Mouse (Mus musculus) ovary, postnatal 36 days (tissue): Measurements from ENCODE around the gene Focad.
A peak's percentile ranks its signal among the peaks of the same experiment; 100 is the strongest.

ENCODE experiments used
- DNase-seq: peaks from one replicate; pipeline ENCODE4 v3.0.0; 2022; ENCODE audit warnings: low spot score, mixed read lengths

The Focad gene

DNA sequence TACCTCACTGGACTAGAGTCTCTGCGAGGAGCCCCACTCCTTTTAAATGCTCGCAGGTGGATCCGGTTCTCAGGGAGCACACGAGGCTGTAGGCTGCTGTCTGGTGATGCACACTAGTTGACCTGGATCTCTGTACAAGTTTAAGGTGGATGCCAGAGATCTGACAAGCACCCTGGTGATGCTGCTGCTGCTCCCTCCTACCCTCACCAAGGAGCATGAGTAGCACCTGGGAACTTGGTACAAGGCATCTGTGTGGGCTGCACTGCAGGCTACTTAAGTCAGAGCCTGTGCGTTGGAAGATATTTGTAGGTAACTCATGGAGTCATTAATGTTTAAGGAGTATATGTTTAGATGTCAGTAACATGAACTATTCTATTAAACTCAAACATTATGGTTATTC, 62.5 kb downstream of the Focad start:
- no peak for DNase-seq

DNA sequence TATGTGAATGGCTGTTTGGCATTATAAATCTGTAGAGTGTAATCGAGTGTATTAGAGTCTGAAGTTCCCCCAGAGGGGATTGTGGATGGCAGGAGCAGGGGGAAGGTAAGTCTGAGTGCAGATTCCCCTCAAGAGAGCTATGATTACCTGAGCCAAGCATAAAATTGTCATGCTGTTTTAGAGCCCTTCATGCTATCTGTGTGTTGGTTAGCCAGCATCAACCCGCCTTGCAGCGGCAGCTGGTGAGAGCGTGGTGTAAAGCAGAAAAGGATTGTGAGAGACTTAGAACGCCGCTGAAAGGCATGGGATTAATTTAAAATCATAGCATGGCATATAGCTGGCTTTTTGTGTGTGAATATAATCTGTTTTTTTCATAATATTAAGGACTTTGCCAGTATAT, 63.2 kb downstream of the Focad start:
- DNase-seq, result no peak

DNA sequence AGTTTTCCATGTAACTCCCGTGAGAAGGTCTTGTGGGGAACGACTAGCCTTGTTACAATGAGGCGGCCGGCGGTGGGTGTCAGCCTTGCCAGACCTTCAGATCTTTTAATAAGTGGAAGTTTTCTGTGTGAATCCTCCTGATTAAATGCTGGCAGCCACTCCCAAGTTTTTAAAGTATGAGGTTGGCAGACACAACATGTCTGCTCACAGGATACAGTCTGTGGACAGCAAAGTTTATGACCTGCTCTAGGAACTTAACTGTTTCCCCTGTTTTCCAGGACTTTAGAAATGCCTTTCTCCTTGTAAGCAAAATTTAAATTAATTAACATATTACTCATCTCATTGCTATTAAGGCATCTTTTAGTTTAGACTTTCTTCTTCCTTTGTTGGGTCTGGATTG, 64.8 kb downstream of the Focad start:
- DNase-seq, result peak; percentile 13

DNA sequence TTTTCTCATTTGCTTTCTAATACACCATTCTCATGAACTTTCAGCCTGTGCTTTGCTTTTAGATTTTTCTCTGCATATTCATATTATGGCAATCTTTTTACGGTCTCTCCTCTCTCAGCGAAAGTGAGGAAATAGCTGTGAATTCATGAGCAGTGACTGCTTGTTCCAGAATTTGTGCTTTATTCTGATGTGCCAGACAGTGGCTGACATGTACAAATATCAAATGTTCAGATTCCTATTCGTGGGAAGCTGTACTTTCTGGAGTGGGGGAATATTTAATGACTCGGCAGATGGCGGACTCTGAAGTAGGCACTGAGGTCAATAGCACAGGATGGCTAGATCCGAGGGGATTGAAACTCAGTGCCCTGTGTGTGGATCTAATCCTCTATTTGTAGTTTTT, 65.3 kb downstream of the Focad start:
- no peak for DNase-seq

DNA sequence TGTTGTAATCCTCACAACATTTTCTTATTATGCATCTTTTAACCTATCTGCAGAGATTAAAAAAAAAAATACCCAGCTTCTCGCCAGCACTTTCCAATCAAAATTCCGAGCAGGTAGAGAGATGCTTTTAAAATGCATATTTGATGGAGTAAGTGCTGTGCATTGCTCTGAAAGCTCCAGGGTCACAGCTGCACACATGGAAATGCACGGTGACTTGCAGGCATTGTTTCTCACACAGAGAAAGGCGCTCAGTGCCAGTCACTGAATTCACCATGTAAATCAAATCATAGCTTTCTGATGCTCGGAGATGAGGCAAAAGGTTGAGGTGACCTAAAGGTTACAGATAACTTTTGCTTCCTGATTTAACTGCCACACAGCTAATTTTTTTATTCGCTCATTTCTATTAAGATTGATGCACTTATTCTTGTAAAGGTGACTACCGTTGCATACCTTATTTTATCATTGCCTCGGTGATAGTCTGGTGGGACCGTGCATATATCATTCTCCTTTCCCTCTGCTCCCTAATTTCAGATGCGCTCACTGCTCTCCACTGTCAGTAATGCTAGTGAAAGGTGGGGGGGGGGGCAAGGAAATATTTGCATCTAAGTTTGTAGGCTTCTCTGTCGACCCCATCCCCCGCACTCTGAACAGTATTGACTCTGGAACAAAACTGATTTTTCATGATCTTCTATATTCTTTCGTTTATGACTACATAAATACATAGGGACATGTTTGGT, 69.2 kb downstream of the Focad start:
- no peak for DNase-seq

DNA sequence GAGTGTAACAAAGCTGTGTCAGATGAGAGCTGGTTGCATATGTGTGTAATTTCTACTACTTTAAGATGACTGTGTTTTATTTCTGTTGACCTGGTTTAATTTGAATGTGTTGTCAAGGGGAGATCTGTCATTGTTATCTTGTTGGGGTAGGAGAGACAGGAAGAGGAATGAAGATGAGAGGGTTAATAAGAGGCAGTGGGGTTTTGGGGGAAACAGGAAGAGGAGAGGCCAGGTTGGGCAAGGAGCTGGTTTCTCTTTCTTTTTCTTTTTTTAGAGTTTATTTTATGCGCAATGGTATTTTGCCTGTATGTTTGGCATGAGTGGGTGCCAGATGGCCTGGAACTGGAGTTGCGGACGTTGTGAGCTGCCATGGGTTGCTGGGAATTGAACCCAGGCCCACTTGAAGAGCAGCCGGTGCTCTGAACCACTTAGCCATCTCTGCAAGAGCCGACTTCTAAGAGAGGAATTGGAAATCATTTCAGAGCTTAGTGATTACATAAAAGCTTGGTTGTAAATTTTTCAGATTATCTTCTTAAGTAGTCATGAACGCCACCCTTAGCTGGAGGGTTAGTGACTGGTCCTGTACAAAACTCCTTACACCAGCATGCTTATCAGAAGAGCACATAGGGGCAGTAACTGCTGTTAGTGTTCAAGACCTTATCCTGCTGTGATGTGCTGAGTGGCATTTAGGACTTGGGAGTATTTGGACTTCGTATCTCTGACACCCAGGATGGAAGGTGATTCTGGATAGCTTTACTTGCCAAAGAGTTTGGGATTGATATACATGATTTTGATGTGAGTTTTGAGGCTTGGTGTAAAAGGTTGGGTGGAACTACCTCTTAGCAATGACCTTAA, 72.8 kb downstream of the Focad start:
- no peak for DNase-seq

DNA sequence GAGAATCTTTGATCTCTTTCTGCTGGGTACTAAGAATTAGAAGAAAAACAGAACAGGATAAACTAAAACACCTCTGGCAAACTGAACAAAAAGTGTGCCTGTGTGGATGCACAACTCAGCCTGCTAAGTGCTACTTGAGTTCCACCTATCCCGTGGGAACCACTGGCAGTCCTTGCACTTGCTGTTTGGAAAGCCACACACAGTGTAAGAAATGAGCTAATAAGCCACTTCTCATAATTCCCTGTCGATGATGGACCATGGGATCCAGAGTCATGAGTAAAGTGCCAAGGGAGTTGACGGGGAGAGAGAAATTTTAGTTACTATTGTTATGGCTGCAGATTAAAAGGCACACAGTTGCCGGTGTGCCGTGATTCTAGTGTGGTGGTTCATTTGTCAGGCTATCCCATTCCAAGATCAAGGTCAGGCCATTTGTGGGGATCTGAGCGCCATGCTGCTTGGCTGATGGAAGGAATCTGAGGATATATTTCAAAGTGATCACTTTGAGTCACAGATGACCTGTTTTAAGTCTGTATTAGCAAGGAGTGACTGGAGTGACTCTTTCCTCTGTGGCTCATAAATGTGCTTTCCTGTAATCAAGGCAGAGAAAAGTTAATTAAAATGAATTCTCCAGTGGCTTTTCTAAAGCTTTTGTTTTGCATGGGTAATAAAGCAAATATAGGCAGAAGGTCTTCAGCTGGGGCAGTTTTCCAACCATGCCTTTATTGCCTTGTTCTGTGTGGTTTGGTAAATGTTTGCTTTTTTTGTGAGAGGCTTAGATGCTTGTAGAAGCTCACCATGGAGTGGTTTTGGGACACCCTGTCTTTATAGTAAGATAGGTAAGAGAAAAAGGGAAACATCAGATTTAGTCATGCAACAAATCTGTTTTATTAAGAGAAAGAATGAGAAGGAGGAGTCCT, 80.9 kb downstream of the Focad start:
- DNase-seq, result no peak

DNA sequence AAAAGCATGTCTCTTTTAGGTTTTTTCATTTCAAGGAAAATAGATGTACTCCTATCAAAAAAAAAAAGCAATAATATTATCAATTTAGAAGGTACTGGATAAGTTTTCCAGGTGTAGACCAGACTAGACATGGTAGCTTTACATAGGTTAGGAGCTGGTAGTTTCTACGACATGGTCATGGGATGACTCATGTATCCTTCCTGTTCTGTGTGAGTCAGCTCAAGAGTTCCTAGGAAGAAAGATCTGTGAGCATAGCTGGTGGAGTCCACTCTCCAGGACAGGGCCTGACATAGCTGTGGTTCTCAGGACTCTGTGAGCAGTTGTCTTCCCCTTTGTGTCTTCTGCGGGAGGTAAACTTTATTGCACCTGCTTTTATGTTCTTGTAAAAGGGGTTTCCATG, 84.9 kb downstream of the Focad start:
- no peak for DNase-seq

DNA sequence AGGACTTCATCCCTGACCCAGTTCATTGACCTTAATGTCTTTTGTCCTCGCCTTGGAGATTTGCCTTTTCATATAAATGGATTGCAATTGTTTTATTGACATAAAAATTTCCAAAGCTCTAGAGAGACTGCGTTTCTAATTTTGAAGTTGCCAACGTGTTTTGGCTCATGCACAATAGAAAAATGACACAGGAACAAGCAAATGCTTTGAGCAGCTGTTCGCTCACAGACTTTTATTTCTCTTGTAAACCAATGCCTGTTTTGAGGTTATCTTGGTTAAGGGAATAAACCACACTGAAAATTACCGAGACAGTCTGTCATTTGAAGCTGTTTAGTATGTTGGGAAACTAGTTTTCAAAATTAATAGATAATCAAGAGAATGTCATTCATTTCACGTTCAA, 89.9 kb downstream of the Focad start:
- DNase-seq, result no peak

DNA sequence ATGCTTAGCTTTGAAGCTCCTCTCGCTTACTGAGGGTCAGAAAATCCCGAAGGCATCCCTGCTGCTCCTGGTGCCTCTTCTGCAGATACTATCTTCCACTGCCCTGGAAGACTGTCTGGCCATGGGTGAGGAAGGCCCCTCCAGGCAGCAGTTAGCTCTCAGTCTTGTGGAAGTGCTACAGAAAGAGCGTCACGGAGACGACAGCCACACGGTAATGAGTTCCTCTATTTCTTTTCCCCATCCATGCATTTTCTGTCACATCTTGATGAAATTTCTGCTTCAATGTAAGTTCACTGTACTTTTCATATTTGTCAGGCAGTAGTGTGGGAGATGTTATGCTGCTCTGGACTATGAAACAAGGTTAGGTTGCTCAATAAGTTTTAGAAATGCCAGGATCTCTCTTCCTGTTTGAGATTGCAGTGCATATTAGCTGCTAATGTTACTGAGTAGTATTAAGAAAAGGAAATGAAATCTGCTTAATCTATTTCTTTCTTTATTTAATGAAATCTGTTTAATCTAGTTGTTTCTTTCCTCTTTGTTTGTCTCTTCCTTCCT, 91.5 kb downstream of the Focad start:
- no peak for DNase-seq

DNA sequence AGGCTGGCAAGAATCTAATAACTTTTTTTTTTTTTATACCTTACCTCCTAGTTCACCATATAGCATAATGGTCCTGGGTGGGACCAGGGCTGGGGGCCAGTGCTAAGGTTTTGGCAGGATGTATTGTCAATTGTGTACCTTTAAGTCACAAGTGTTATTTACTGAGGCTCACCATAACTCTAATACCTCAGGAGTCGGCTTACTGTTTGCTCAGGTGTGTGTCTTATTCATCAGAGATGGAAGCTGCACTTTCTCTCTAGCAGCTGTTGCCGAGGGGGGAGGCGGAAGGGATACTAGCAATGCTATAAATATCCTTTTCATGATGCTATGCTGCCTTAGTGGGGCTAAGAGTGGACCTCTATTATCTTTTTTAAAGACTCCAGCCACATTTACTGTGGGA, 93.2 kb downstream of the Focad start:
- DNase-seq, result no peak

DNA sequence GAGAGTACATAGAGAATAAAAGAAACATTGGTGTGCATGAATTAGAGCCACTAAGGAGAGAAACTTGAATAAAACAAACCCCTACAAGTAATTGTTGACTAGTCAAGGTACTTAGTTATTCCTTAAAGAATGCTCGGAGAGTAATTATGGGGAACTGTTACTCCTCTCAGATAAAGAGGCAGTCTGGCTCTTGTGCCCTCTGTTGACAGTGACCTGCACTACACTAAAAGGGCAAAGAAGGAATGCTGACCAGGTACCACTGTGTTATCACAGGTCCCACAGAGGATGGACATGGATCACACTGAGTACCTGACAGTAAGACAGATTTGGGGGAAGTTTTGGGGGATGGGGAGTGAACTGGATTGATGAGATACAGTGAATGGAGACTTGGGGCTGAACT, 95.1 kb downstream of the Focad start:
- DNase-seq, result no peak

DNA sequence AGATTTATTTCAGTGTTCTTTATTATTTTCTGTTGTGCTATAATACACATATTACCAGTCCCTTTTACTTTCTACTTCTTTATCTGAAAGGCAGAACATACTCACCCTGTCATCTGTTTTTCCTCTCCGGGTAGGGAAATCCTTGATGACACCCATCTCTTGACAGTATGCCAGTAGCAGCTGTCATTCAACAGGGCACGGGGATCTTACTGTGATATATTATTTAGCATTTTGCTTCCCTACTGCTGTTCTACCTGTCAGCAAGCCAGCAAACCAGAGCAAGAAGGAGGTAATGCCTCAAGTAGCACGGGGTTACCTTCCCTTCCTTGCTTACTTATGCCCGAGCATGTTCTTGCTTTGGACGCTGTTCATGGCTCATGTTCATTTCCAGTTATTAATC, 99.8 kb downstream of the Focad start:
- no peak for DNase-seq

DNA sequence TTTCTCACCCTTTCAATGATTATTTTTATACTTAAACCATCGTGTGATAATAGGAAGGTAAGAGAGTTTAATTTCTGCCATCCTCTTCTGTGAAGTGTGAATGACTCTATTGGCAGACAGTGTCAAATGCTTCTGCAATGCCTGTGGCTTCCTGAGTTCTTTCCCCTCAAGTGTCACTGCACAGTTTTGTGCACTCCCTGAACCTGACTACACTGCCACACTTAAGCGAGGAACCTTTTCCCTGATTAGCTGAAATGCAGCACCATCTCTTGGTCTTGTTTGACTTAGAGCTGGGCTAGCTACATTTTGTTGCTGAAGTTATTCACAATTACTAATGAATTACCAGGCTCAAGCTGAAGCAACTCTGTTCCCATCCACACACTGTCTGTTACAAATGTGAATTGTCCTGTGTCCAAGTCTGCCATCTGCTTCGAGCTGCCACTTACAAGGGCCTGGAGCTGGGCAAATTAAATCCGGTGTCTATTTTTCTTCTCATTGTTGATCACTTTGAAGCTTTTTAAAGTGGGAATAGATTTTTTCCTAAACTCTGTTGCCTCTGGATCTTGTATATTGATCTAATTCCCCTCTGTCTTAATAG, 101.6 kb downstream of the Focad start:
- no peak for DNase-seq

DNA sequence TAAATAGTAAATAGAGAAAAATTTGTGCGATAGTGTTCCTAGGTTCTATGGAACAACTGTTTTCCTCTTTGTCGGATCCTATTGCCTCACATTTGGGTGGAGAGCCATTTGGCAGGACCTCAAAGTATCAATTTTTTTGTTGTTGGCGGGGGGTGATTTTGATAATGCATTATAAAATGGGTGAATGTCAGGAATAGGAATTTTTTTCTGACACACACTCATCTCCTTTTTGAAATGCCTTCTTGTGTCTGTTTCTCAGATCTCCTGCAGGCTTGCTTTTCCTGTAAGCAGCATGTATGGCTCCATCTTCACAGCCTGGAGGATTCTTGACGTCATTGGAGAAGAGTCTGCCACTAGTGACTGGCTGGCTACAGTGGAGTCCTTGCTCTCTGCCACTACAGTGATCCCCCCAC, 102.1 kb downstream of the Focad start:
- DNase-seq, result no peak

DNA sequence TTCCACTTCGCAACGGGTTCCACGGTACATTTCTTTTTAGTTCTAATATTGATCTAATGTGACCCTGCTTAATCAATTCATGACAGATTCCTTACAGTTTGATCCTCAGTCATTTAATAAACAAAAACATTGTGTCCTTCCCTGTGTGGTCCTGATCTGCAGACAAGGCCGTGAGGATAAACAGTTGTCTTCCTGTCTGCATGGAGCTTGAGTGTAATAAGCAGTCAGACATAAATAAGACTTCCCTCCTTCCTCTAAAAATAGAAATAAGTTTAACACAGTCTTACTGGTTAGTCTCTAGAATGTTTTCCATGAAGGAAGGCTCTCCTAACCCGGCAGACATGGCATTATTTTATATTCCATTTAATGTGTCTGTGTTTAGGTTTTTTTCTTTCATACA, 102.8 kb downstream of the Focad start:
- DNase-seq, result no peak

DNA sequence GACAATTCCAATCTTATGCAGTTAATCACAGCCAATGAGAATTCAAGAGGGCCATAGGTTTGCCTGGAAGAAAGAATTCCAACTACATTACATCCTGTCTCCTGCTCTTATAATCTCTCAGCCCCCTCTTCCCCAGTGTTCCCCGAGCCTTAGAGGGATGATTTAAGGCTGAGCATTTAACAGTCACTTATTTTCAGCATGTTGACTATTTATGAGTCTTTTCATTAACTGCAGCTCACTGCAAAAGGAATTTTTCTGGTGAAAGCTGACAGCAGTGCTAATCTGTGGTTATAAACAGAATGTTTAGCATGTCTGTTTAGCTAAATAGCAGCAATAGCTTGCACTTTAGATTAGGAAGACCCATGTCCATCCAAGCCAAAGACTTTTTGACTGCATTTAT, 104.8 kb downstream of the Focad start:
- DNase-seq, result no peak

DNA sequence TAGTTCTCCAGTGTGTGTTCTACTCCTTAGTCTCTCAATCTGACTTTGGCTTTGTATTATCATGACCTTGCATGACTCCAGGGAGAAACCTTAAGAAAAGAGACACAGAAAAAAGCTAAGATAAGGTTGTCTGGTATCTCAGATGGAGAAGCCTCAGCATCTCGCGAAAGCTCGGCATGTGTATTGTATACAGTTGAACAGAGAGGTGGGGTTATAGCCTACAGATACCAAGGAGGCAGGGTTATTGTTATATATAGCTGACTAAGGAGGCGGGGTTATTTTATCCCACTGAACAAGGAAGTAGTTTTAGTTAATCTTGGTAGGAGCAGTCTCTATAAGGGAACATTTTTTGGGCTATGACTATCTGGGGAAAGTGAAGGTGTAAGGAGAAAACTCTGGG, 106.6 kb downstream of the Focad start:
- DNase-seq, result no peak

DNA sequence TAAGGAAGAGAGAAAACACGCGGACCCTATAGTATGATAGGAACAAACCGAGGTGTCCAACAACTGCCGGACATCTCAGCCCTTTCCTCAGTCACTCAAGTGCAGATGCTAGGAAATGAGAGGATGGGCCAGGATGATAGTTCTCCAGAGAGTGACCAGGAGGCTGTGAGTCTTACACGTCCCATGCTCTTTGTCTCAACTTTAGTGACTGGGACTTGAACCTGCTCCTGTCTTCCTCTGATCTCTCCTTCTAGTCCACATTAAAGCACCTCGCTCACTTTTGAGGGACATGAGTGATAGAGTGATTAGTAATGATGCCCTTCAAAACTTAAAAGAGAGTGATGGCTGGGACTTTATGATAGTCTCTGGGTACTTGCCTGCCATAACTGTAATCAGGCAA, 114.2 kb downstream of the Focad start:
- no peak for DNase-seq

DNA sequence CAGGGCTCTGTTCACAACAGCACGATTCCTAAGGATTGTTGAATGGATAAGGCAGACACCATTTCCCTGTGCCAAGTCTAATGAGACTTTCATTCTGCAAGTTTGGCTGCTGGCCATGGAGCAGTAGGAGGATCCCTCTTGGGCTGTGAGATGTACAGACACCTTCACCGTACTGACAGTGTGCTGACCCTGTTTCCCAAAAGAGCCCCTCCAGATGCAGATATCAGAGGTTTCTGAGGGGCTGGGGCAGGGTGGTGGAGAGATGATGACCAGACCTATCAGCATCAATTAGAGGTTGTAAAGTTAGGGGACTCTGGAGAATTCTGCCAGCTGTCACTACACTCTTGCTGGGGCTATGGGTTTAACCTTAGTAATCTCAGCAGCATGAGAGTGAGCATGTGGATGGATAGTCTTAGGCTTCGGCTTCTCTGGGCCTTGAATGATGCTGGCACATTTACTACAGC, 115.0 kb downstream of the Focad start:
- peak; percentile 8 for DNase-seq

DNA sequence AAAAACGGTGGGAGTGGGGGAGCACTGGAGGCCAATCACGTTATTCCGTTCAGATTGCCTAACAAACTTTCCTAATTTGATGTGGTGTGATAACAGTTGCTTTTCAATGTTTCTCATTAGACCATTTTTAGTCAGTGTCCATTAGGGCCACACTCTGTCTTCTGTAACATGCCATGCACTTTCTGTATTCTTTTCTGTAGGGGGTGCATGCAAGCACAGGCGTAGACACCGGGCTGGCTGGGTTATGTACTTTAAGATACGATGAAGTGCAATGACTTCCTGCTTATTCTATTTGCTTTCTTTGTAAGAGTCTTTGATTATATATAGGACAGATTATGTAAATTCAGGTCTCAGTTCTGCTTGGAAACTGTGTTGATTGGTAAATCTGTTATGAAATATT, 116.2 kb downstream of the Focad start:
- no peak for DNase-seq
